Comparison of ENCODE assay signal across 24 mouse cellular contexts in genomic region chr9:99074462-99074861, GRCm38 (mm10). TPM values are rescaled to one million over a fixed set of nuclear protein-coding genes. Genes with fewer than 3 reads are reported as not detected.
"Had no signal": no experiment of that assay in that cellular context is flagged by ENCODE, and none has a peak within 500 bp of the region (broad histone marks: within the 10 kb centered on the region; RNA-seq: fewer than 3 reads in every experiment).

No protein-coding gene starts in this region.

- H3K4me3 ChIP-seq: layer of hippocampus, adult 2 months; liver, embryonic 13.5 days; midbrain, embryonic 13.5 days; neural tube, embryonic 12.5 days; neural tube, embryonic 15.5 days; stomach, embryonic 15.5 days had no signal

- H3K9me3 ChIP-seq: liver, embryonic 13.5 days; midbrain, embryonic 13.5 days; neural tube, embryonic 12.5 days; neural tube, embryonic 15.5 days; stomach, embryonic 15.5 days had no signal

- H3K4me1 ChIP-seq: liver, embryonic 13.5 days; midbrain, embryonic 13.5 days; neural tube, embryonic 12.5 days; neural tube, embryonic 15.5 days; stomach, embryonic 15.5 days had no signal

- DNase-seq: kidney, adult 2 months; kidney, postnatal 25 days; layer of hippocampus, adult 9-11 months; liver, embryonic 13.5 days; lung, embryonic 14.5 days; retina, postnatal 1 day; right cerebral cortex, postnatal 25 days; spleen, adult 18-20 months; thymus, postnatal 25 days had no signal

- H3K27me3 ChIP-seq: liver, embryonic 13.5 days; midbrain, embryonic 13.5 days; neural tube, embryonic 12.5 days; neural tube, embryonic 15.5 days; stomach, embryonic 15.5 days had no signal

- ATAC-seq: inflammation-experienced regulatory T-cells, adult 6 months; intestine, postnatal 0 days; lung, postnatal 0 days; midbrain, embryonic 13.5 days had no signal

- H3K4me2 ChIP-seq: liver, embryonic 13.5 days; lung, embryonic 14.5 days; midbrain, embryonic 13.5 days; neural tube, embryonic 12.5 days; neural tube, embryonic 15.5 days; stomach, embryonic 15.5 days had no signal

- H3K36me3 ChIP-seq: stomach, embryonic 15.5 days had no signal

- H3K9ac ChIP-seq: liver, embryonic 13.5 days; lung, embryonic 14.5 days; midbrain, embryonic 13.5 days; neural tube, embryonic 12.5 days; neural tube, embryonic 15.5 days; stomach, embryonic 15.5 days had no signal

- H3K27ac ChIP-seq: kidney, postnatal 0 days; layer of hippocampus, adult 2 months; liver, embryonic 13.5 days; midbrain, embryonic 13.5 days; neural tube, embryonic 12.5 days; neural tube, embryonic 15.5 days; stomach, embryonic 15.5 days had no signal

RNA-seq across cellular contexts. Expression of gene Gm1123, which starts 38.9 kb away (rescaled TPM):
- total RNA-seq: left cerebral cortex, adult 18-20 months; left cerebral cortex, postnatal 36 days; midbrain, postnatal 0 days had no signal
- polyA plus RNA-seq: kidney, embryonic 14.5 days; limb, embryonic 11.5 days; liver, embryonic 13.5 days; lung, embryonic 14.5 days; lung, postnatal 0 days; neural tube, embryonic 12.5 days; neural tube, embryonic 15.5 days; thymus, postnatal 0 days had no signal
